Mouse (Mus musculus) kidney, postnatal 4 days (tissue): ENCODE data around the gene Slc16a6.
"Not testable (repeated sequence)": the region's sequence is repeated elsewhere in the genome, so short reads cannot be mapped to it uniquely, and the experiment has no call there.

Experiments
- DNase-seq, 2 experiments: peaks; one replicate each; pipeline ENCODE4 v3.0.0; 2021; ENCODE audit warnings: mixed read lengths in 2 of 2

Slc16a6 gene

GRCm38 (mm10) chr11:109473171-109474085 lies at the start of gene Slc16a6, which contains the start of gene Arsg:
Gene Slc16a6, minus strand, starts transcription at chr11:109473598.
Gene Arsg, plus strand, starts transcription at chr11:109473374.
- DNase-seq: peak; percentile 84 to 91

- DNase-seq: no peak
These were observed 47.6 kb upstream of the Slc16a6 start for GRCm38 (mm10) chr11:109520958-109521357.

GRCm38 (mm10) chr11:109517816-109518215 lies 44.4 kb upstream of the Slc16a6 start:
- no peak for DNase-seq

GRCm38 (mm10) chr11:109517330-109517729 lies 43.9 kb upstream of the Slc16a6 start:
- no peak for DNase-seq

GRCm38 (mm10) chr11:109514064-109514612 lies 40.7 kb upstream of the Slc16a6 start:
- DNase-seq: no peak

- no peak for DNase-seq
These were observed 39.7 kb upstream of the Slc16a6 start for GRCm38 (mm10) chr11:109512995-109513675.

- no peak for DNase-seq
These were observed 33.7 kb upstream of the Slc16a6 start for GRCm38 (mm10) chr11:109507068-109507467.

- no peak for DNase-seq
These were observed 32.4 kb upstream of the Slc16a6 start for GRCm38 (mm10) chr11:109505823-109506222.

- peak; percentile 39 to 48 for DNase-seq
These were observed 31.6 kb upstream of the Slc16a6 start for GRCm38 (mm10) chr11:109504977-109505376.

GRCm38 (mm10) chr11:109500206-109500605 lies 26.8 kb upstream of the Slc16a6 start:
- peak; percentile 32 to 45 for DNase-seq

- DNase-seq: no peak
These were observed 24.6 kb upstream of the Slc16a6 start for GRCm38 (mm10) chr11:109497990-109498389.

- DNase-seq: no peak
These were observed 23.8 kb upstream of the Slc16a6 start for GRCm38 (mm10) chr11:109496996-109497714.

- DNase-seq: no peak
These were observed 23.1 kb upstream of the Slc16a6 start for GRCm38 (mm10) chr11:109496475-109496993.

- DNase-seq: peak; percentile 48 to 58
These were observed 22.5 kb upstream of the Slc16a6 start for GRCm38 (mm10) chr11:109495771-109496474.

- peak; percentile 31 to 60 for DNase-seq
These were observed 21.7 kb upstream of the Slc16a6 start for GRCm38 (mm10) chr11:109494890-109495770.

- DNase-seq: not testable (repeated sequence)
These were observed 19.6 kb upstream of the Slc16a6 start for GRCm38 (mm10) chr11:109492847-109493464.

- DNase-seq: no peak
These were observed 18.4 kb upstream of the Slc16a6 start for GRCm38 (mm10) chr11:109491844-109492243.

GRCm38 (mm10) chr11:109489763-109490162 lies 16.4 kb upstream of the Slc16a6 start:
- DNase-seq: no peak

GRCm38 (mm10) chr11:109487991-109488684 lies 14.7 kb upstream of the Slc16a6 start:
- no peak for DNase-seq

GRCm38 (mm10) chr11:109487111-109487510 lies 13.7 kb upstream of the Slc16a6 start:
- no peak for DNase-seq
